Mouse (Mus musculus): ENCODE measurements around the gene Cyp2u1.
"Not testable (repeated sequence)": the region's sequence is repeated elsewhere in the genome, so short reads cannot be mapped to it uniquely, and the experiment has no call there.

Gene Cyp2u1

DNA sequence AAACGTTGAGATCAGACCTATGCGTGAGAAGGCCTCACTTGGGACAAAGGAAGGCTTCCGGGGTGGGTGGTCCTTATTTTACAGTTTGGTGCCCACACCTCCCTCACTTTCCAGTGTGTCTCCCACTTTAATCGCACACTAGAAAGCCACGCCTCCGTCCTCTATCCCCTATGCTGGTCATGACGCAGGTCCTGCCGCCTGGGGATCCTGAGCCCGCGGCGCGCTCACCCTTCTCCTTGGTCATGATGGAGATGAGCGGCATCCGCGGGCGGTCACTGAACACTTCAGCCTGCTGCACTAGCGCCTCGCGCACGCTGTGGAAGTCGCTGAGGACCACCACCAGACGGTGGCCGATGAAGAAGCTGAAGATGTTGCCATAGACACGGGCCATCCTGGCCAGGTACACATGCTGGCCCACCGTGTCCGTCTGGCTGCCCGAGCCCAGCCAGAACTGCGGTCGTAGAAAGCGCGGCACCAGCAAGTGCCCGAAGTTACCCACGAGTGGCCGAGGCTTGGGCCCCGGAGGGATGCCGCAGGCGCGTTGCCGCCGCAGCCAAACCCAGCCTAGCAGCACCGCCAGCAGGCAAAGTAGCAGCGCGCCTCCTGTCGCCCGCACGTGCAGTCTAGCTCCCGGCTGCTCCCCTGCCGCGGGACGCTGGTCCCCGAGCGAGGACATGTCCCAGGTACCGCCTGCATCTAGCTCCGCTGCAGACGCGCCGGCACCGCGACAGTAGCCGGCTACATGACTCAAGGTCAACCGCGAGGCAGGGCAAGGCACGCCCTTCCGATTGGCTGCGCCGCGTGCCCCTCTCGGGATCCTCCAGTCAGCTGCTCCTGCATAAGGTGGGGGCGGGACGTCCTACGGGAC, at the start of gene Cyp2u1:
Gene Cyp2u1, minus strand, starts transcription at position 776 of the 868 bp plus-strand sequence.
- peak; percentile 83 to 84 for DNase-seq (ENCODE audit: low spot score in 2 of 2)

GRCm38 (mm10) chr3:131350539-131350938, 47.5 kb upstream of the Cyp2u1 start:
- DNase-seq (ENCODE audit: low spot score in 2 of 2), result no peak

GRCm38 (mm10) chr3:131349013-131349412, 46.0 kb upstream of the Cyp2u1 start:
- no peak for DNase-seq (ENCODE audit: low spot score in 2 of 2)

- DNase-seq (ENCODE audit: low spot score in 2 of 2), result no peak
These were observed 45.5 kb upstream of the Cyp2u1 start for GRCm38 (mm10) chr3:131348579-131348950.

DNA sequence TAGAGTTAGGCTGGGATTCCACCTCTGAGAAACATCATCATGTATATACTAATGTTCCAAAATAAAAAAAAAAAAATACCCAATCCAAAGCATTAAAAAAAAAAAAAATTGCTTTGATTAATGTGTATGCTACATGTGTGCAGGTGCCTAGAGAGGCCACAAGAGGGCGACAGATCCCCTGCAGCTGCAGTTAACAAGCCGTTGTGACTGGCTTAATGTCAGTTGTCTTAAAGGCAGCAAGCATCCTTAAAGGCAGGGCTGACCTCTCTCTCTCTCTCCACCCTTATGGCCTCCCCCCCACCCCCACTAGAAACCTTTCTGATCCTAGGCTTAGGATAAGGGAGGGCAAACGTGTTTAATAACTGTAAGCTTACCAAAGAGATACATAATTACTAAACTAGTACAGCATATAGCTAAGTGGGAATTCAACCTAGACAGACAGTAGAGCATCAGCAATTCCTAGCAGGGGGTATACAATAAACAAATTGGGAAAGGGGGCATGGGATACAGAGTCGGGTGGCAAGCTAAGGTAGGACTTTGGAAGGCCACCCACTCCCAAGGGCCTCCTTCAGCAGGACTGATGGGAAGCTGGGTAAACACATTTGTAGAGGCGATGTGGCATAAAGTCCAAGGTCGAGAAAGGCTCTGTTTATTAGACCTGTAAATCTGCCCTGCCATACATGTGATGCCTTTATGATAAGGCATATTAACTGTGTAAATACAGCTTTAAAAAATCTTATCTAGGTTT, 45.0 kb upstream of the Cyp2u1 start:
- no peak for DNase-seq (ENCODE audit: low spot score in 2 of 2)

- no peak for DNase-seq (ENCODE audit: low spot score in 2 of 2)
These were observed 42.9 kb upstream of the Cyp2u1 start for GRCm38 (mm10) chr3:131345903-131346302.

DNA sequence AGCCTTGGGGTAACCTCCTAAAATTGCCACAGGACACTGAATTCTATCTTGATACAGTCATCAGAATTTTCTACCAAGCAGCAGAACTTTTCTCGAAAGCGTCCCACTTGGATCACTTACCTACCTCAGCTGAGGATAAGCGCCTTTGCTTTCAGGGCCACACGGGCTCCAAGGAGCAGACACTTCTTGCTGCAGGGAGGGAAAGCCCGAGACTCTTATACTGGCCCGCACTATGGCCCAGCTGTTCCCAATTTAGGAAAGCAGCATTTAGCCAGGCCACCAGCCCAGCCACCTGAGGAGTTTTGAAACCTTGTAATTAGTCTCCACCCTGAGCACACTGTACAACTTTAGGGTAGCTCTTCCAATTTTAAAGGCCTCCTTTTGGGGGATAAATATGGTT, 40.3 kb upstream of the Cyp2u1 start:
- no peak for DNase-seq (ENCODE audit: low spot score in 2 of 2)

- no peak for DNase-seq (ENCODE audit: low spot score in 2 of 2)
These were observed 37.9 kb upstream of the Cyp2u1 start for GRCm38 (mm10) chr3:131340885-131341284.

- no peak for DNase-seq (ENCODE audit: low spot score in 2 of 2)
These were observed 36.3 kb upstream of the Cyp2u1 start for GRCm38 (mm10) chr3:131339280-131339679.

- not testable (repeated sequence) for DNase-seq (ENCODE audit: low spot score in 2 of 2)
These were observed 34.7 kb upstream of the Cyp2u1 start for GRCm38 (mm10) chr3:131337749-131338148.

DNA sequence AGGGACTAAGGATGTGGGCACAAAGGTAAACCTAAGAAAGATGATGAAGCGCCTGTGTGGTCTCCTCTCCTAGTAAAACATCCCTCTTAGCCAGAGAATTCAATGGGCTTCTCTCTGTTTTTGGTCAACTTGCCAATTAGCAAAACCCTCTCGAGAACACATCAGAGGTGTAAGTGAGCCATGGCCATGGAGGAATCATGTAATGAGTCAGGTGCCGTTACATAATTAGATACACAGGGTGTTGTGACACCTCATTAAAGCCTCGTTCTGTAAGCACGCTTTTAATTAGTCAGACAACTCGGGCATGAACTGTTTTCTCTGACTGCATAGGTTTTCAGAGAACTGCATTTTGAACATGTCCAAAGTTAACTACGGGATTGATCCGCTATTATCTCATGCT, 33.6 kb upstream of the Cyp2u1 start:
- DNase-seq (ENCODE audit: low spot score in 2 of 2), result no peak

GRCm38 (mm10) chr3:131335117-131335547, 32.1 kb upstream of the Cyp2u1 start:
- DNase-seq (ENCODE audit: low spot score in 2 of 2), result no peak

- DNase-seq (ENCODE audit: low spot score in 2 of 2), result no peak
These were observed 24.2 kb upstream of the Cyp2u1 start for GRCm38 (mm10) chr3:131327189-131327588.

- no peak for DNase-seq (ENCODE audit: low spot score in 2 of 2)
These were observed 23.6 kb upstream of the Cyp2u1 start for GRCm38 (mm10) chr3:131326637-131327036.

DNA sequence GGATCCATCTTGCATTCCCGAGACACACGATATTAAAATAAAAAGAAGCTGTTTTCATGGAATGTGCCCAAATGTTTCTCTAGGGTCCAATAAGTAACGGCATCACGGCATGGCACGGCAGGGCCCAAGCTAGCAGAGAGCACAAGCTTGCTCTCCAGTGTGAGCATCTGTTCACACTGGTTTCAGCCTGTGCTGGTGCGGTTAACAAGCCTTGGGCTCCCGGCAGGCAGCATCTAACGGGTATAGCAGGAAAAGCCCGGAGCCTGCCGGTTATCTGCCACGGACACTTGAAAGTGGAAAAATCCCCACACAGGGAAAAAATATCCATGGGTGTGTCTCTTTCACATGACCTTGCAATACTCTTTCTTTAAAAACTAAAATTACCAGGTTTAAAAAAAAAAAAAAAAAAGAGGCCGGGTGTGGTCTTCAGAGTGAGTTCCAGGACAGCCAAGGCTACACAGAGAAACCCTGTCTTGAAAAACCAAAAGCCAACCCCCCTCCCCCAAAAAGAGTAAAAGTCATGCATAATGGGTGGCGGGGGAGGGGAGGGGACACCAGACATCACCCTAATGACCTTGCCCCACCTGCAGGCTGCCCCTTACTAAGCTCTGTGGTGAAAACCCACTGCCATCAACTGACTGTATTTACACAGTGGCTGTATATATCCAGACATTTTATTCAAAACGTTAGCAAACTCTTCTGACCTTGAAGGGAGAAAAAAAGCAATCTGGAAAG, 19.2 kb upstream of the Cyp2u1 start:
- no peak for DNase-seq (ENCODE audit: low spot score in 2 of 2)

DNA sequence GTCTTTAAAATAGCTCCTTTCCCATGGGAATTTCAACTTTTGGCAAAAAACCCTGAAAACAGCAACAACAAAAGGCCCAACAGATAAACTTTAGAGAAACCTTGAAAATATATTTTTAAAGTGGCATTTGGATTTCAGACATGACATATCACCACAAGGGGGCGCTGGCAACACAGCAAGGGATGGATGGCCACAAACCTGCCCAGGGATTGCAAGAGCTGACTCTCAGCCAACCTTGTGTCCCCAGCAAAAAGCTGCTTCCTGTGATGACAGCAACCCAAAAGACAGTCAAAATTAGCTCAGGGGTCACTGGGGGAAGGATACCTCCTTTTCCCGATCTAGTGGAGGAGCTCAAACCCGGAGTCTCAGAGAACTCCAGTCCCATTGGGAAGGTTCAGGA, 17.2 kb upstream of the Cyp2u1 start:
- DNase-seq (ENCODE audit: low spot score in 2 of 2), result peak; percentile 38 to 51

DNA sequence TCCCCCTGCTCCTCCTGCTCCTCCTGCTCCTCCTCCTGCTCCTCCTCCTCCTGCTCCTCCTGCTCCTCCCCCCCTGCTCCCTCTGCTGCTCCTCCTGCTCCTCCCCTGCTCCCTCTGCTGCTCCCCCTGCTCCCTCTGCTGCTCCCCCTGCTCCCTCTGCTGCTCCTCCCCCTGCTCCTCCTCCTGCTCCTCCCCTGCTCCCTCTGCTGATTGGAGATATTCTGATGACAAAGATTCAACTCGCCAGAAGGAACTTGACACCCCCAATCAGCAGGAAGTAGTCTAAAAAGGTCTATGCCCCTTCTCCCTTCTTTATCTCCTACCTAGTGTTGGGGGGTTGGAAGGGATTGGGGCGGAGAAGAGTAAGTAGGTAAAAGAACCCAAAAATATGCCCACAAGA, 15.2 kb upstream of the Cyp2u1 start:
- no peak for DNase-seq (ENCODE audit: low spot score in 2 of 2)

DNA sequence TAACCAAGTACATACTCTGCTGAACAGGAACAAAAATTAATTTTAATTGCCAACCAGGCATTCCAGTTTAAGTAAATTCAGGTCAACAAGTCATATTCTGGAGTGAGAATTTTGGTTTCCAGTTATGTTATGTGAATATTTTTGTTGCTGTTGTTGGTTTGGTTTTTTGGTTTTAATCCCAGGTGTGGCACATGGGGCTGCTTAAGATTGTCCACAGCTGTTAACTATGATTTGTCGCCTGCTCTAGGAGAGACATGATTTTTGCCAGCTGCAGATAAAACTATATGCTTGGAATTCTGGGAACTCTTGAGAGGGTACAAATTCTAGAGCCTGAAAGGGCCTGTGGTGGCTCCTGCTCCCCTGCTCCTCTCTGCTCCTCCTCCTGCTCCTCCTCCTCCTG, 14.1 kb upstream of the Cyp2u1 start:
- no peak for DNase-seq (ENCODE audit: low spot score in 2 of 2)

- DNase-seq (ENCODE audit: low spot score in 2 of 2), result no peak
These were observed 13.0 kb upstream of the Cyp2u1 start for GRCm38 (mm10) chr3:131315957-131316510.

DNA sequence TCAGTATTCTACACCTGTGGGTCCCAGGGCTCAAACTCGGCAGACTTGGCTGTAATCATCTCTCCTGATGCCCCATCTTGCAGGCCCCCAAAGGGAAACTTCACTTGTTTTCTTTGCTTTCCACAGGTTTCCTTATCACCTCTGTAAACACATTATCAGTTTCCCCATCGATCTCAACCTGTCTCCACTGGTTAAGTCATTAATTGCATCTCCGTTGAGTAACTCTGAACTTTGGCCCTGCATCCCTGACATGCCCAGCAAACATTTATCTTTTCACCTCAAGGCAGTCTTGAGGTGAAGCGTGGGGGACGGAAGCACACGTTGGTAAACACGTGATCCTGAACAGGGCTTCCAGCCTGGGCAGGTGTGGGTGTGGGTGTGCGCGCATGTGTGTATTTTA, 9.3 kb upstream of the Cyp2u1 start:
- DNase-seq (ENCODE audit: low spot score in 2 of 2), result no peak

GRCm38 (mm10) chr3:131310572-131310971, 7.5 kb upstream of the Cyp2u1 start:
- no peak for DNase-seq (ENCODE audit: low spot score in 2 of 2)

DNA sequence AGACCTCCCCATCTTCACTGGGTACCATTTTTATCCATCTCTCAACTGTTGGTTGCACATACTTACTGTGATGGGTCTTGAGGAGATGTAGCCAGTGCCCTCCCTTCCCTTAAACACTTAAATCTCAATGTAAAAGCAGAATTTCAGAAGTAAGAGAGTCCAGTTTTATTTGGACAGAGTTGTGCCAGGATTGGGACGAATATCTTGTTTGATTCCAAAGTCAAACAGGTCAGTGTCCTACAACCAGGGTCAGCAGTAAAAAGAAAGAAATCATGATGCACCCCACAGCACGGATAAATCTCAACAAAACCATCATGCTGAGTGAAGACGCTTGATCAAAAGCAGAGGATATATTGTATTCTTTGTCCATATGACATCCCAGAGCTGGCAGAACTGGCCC, 4.8 kb upstream of the Cyp2u1 start:
- no peak for DNase-seq (ENCODE audit: low spot score in 2 of 2)

All from spleen, postnatal 36 days (tissue).